Mouse (Mus musculus): Measurements from ENCODE around the gene Zfp365.

DNA sequence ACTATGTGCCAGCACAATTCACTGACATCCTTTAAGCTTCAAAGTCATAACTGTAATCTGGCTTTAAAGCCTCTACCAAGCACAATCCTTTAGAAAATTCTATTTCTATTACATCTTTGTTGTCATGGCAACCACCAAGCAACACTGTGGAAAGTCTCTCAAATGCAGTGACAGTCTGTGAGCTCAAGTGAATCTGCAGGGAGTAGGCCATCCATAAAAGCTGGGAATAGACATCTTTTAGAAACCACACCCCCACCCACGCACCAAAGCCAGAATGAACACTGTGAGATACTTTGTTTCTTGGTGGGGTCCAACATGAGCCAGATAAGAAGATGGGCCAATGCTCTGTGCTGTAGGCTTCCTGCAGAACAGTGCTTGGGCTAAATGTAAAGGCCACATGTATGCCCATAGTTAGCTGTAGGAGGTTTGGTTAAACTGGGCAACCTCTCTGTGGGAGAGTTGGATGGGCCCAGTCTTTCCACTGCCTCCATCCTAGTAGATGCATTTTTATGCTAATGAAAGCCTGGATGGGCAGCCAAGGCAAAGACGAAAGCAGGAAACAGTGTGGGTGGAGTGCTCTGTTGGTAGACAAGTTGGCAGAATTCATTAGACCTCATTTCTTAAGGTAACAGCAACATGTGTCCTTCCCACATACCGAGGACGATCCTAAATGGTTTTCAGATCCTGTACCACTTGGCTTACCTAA, 5.9 kb upstream of the Zfp365 start:
- TF ChIP-seq CTCF (IDR thresholded peaks at IDR 0.05; ENCODE audit: control insufficient read depth, insufficient read depth, low read length) (no peak), POLR2A (IDR thresholded peaks at IDR 0.05; ENCODE audit: borderline replicate concordance, control insufficient read depth, low read depth, low read length) (no peak)

All from bone marrow, adult 2 months (tissue).